Mouse (Mus musculus) neutrophil, adult 83 days (primary cell): Measurements from ENCODE around the gene Stard5. TPM values are rescaled to one million over a fixed set of nuclear protein-coding genes. Genes with fewer than 3 reads are reported as not detected.

ENCODE experiments used
- total RNA-seq, 2 experiments: library from RNA; stranded (reverse); gene quantifications; one replicate each; pipeline ENCODE4 v1.2.4; 2023

Stard5 gene
- 10 to 100 TPM; 15.6 to 20.7 TPM for total RNA-seq

DNA sequence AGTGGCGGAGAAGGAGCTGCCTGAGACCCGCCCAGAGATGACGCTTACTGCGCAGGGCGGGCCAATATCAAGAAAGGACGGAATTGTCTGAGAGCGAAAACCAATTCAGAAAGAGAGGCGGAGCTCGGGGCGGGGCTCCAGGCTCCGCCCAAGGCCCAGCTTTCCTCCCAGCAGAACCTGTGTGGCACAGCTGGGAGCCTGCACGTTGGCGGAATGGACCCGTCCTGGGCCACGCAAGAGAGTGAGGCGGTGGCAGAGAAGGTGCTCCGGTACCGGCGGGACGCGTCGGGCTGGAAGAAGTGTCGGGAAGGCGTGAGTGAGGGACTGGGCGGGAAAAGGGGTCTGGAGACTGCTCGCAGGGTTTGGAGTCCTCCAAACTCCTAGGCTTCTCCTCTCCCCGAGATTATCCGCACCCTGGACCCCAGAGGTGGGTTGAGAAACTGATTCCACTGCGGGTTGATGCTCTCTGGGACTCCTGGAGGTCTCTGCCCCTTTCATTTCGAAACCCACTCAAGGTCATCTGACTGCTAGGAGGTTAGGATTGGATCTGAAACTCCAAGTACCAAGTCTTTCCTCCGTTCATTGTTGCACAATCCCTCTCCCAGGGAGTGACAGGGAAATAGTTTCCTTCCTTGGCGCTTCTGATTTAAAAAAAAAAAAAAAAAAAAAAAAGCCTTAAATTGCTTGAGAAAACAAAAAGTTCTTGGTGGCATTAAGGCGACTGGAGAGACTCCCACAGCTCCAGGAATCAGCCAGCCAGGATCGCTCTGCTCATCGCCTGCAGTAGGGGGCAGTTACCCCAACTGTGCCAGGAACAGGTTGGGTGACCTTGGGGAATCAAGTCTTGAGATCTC lies at the start of gene Stard5:
Gene Stard5, plus strand, starts transcription at position 132 of the 854 bp plus-strand sequence.

DNA sequence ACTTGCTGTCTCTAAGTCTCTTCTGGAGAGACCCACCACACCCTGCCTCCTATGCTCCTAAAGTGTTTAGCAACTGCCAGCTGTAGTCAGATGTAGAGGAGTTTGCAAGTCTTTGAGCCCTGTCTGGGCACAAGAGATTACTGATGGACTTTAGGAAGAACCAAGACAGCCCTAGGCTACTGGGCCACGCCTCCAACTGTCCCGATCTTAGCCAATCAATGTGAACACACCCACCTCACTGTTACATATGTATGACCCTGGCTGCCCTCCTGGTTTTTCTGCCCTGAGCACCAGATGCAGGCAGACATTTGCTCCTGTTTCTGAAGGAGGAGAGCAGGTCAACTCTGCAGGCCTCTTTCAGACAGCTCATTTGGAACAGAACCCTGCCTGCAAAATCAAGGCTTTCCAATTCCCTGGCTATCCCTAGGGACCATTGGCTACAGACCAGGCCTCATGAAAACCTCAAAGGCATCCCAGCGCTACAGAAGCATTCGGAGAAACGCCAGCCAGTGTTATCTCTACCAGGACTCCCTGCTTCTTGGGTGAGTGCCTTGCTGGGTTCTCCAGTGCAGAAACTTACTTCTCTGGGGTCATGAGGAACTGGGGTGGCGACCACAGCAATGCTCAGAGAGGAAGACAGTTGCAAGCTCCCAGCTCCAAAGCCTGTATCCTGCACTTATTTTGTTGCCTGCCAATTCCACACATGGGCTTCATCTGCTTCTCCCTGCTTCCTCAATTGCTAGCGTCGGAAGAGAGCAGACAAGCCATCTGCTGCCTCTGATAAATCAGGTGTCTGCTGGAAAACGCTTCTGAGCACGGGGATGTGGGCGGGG lies 46.9 kb upstream of the Stard5 start, which contains the start of gene Tmc3:
Gene Tmc3, plus strand, starts transcription at position 289 of the 833 bp plus-strand sequence.

Other genes with a start within 250 kb of the Stard5 start
- 1 to 10 TPM in 1 of 2 experiments, under 1 TPM in 1; 0.66 to 1.5 TPM for gene Tmc3, start 47.0 kb upstream of the Stard5 start, total RNA-seq
- 100 to 1,000 TPM; 242 to 244 TPM for gene Il16, start 113.8 kb downstream of the Stard5 start, total RNA-seq
- gene Cfap161, start 162.9 kb downstream of the Stard5 start, total RNA-seq = 1 to 10 TPM in 1 of 2 experiments, under 1 TPM in 1; 0.37 to 1.0 TPM